12 mouse cellular contexts compared by ENCODE assay signal in the genomic region with DNA sequence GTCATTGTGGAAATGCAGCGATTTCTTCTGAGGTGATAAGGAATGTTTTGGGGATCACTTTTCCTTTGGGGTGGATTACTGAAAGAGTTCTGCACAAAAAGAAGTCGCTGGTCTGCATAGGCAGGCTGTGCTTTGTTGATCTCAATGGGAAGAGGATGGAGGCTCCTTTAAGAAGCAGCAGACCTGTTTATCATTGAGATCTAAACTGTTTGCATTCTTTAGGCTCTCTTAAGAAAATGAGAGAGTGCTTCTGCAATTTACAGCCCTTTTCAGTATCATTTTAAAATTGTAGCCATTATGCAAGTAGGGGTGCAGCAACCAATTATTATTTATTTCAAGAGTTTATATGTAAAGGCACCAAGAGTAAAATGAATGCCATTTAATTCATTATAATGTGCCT. TPM values are rescaled to one million over a fixed set of nuclear protein-coding genes. Genes with fewer than 3 reads are reported as not detected.
DNase-seq lines count a peak whose midpoint lies in the region; ATAC-seq and TF ChIP-seq lines count a peak whose summit lies in the region.
"Had no signal": no experiment of that assay in that cellular context is flagged by ENCODE, and none has a peak within 500 bp of the region (broad histone marks: within the 10 kb centered on the region; RNA-seq: fewer than 3 reads in every experiment).

No protein-coding gene starts in this region.

- peak overlapping the region; percentile 73 for H3K4me2 ChIP-seq in kidney, embryonic 15.5 days
- H3K4me2 ChIP-seq in forebrain, embryonic 15.5 days (replicated peaks), result peak overlapping the region; percentile 60

- H3K79me2 ChIP-seq in macrophage (ENCODE audit: inconsistent target), result peaks cover 65% of the 10 kb centered on the region

- no peak overlapping the region for H3K9ac ChIP-seq in kidney, embryonic 15.5 days
- no peak overlapping the region for H3K9ac ChIP-seq in forebrain, embryonic 15.5 days (replicated peaks)

- no peak for ATAC-seq in kidney, embryonic 15.5 days (replicated peaks; ENCODE audit: low FRiP score)
- no peak for ATAC-seq in forebrain, embryonic 15.5 days (replicated peaks)

- TF ChIP-seq CTCF in brain, embryonic 14.5 days (IDR thresholded peaks at IDR 0.05; ENCODE audit: borderline replicate concordance, extremely low read depth, insufficient read depth, insufficient read length), result no peak

- TF ChIP-seq POLR2A in brain, embryonic 14.5 days (IDR thresholded peaks at IDR 0.05; ENCODE audit: borderline replicate concordance, extremely low read depth, insufficient read depth, insufficient read length, poor library complexity, severe bottlenecking), result no peak

- intact Hi-C loops in left cerebral cortex, postnatal 10 days (cut with DNase I), result loop anchor here (5.0 to 10.0 kb wide), 4 partner anchors 123 to 488 kb away; no protein-coding TSS in a partner anchor

- H3K9me3 ChIP-seq in kidney, embryonic 15.5 days (replicated peaks), result no peaks in the 10 kb centered on the region
- H3K9me3 ChIP-seq in forebrain, embryonic 15.5 days, result no peaks in the 10 kb centered on the region

- H3K4me1 ChIP-seq in kidney, embryonic 15.5 days, result peaks cover 7% of the 10 kb centered on the region; the same call in 1 of the 2 replicates
- peaks cover 4% of the 10 kb centered on the region; the same call in 1 of the 2 replicates for H3K4me1 ChIP-seq in forebrain, embryonic 15.5 days

- H3K4me3 ChIP-seq in kidney, embryonic 15.5 days (replicated peaks), result peak overlapping the region; percentile 66; the same call in 1 of the 2 replicates
- peak overlapping the region; percentile 73 for H3K4me3 ChIP-seq in forebrain, embryonic 15.5 days
- H3K4me3 ChIP-seq in macrophage (ENCODE audit: inconsistent target), result no peak overlapping the region

- H3K27me3 ChIP-seq in kidney, embryonic 15.5 days, result peaks cover 19% of the 10 kb centered on the region; the same call in 1 of the 2 replicates
- no peaks in the 10 kb centered on the region for H3K27me3 ChIP-seq in forebrain, embryonic 15.5 days

- no peak for DNase-seq in kidney, postnatal 14 days
- peak; percentile 3 for DNase-seq in brain, embryonic 14.5 days (ENCODE audit: low read depth)
- DNase-seq in c-Kit-positive CD71-positive TER-119-positive erythroid progenitor cells, embryonic 14.5 days (ENCODE audit: low spot score), result no peak
- DNase-seq in left cerebral cortex, postnatal 10 days (ENCODE audit: extremely low spot score in 1 of 2, low spot score in 2 of 2), result no peak
- DNase-seq in adrenal gland, adult 2 months, result no peak
- DNase-seq: adrenal gland, postnatal 25 days; cerebellum, postnatal 36 days; layer of hippocampus, postnatal 36 days; thymus, postnatal 36 days had no signal

- 37% methylated on average over 2 of the region's 2 CpGs for WGBS in kidney, embryonic 15.5 days
- 41% methylated on average over 2 of the region's 2 CpGs for WGBS in forebrain, embryonic 15.5 days
- 44% methylated on average over 2 of the region's 2 CpGs for WGBS in macrophage (ENCODE audit: missing documents)

- H3K27ac ChIP-seq in kidney, embryonic 15.5 days, result no peak overlapping the region
- H3K27ac ChIP-seq in forebrain, embryonic 15.5 days (replicated peaks), result no peak overlapping the region
- H3K27ac ChIP-seq in macrophage, result 0 out of 2 replicates have a peak overlapping the region, but pooled peaks have one; percentile 75

- no peaks in the 10 kb centered on the region for H3K36me3 ChIP-seq in kidney, embryonic 15.5 days
- no peaks in the 10 kb centered on the region for H3K36me3 ChIP-seq in forebrain, embryonic 15.5 days
- H3K36me3 ChIP-seq in macrophage (ENCODE audit: inconsistent target), result no peaks in the 10 kb centered on the region

RNA-seq across cellular contexts. Expression of a gene that starts 2.1 kb away (rescaled TPM):
- polyA plus RNA-seq in kidney, embryonic 15.5 days (2015; fragmentation: Nextera tagmentation; extraction: Ambion mirVana), result 41.2 and 44.1 TPM in 2 replicates
- 25.1 and 34.4 TPM in 2 replicates for polyA plus RNA-seq in brain, embryonic 14.5 days (2012; rRNA removed)
- 51.6 and 53.7 TPM in 2 replicates for polyA plus RNA-seq in forebrain, embryonic 15.5 days (2015; fragmentation: Nextera tagmentation; extraction: Ambion mirVana)
- 100 to 1,000 TPM; 101 to 216 (median 151) TPM for total RNA-seq in macrophage (2018; cell fraction: chromatin; rRNA removed)
- total RNA-seq in macrophage (2018; cell fraction: cytosol; rRNA removed), result 100 to 1,000 TPM in 9 of 26 experiments, 10 to 100 TPM in 17; 85.4 to 121 (median 97.6) TPM
- 100 to 1,000 TPM in 4 of 26 experiments, 10 to 100 TPM in 22; 55.6 to 153 (median 76.5) TPM for total RNA-seq in macrophage (2018; cell fraction: nucleus; rRNA removed)
- polyA plus RNA-seq in macrophage (2018), result 63.0 to 196 TPM (median 68.4 TPM) in 3 replicates
- total RNA-seq in left cerebral cortex, postnatal 10 days (2021), result 10 to 100 TPM; 66.3 to 74.6 TPM
- total RNA-seq in adrenal gland, adult 2 months (2021), result 10 to 100 TPM; 28.9 to 34.7 TPM
- polyA plus RNA-seq in adrenal gland, adult 2 months (2012; rRNA removed), result 5.7 and 6.5 TPM in 2 replicates
